In genomic region chr5:98018162-98018561, GRCm38 (mm10) we compare ENCODE assay signal across 13 mouse cellular contexts. TPM values are rescaled to one million over a fixed set of nuclear protein-coding genes. Genes with fewer than 3 reads are reported as not detected.
DNase-seq lines count a peak whose midpoint lies in the region; ATAC-seq and TF ChIP-seq lines count a peak whose summit lies in the region.
"Had no signal": no experiment of that assay in that cellular context is flagged by ENCODE, and none has a peak within 500 bp of the region (broad histone marks: within the 10 kb centered on the region; RNA-seq: fewer than 3 reads in every experiment).

No protein-coding gene starts in this region.

- no peaks in the 10 kb centered on the region for H3K4me1 ChIP-seq in kidney, adult 2 months (ENCODE audit: control insufficient read depth, insufficient read depth, low read length)
- H3K4me1 ChIP-seq in small intestine, adult 2 months (ENCODE audit: control insufficient read depth, insufficient read depth, insufficient read length, low read length), result peaks cover 19% of the 10 kb centered on the region
- H3K4me1 ChIP-seq: embryonic facial prominence, embryonic 15.5 days had no signal

- no peaks in the 10 kb centered on the region for H3K36me3 ChIP-seq in kidney, adult 2 months (ENCODE audit: control insufficient read depth, insufficient read depth, low read length)
- H3K36me3 ChIP-seq in small intestine, adult 2 months (ENCODE audit: control insufficient read depth, insufficient read depth, low read length), result peaks cover 6% of the 10 kb centered on the region

- TF ChIP-seq CTCF in kidney, adult 2 months (conservative IDR thresholded peaks at IDR 0.05; ENCODE audit: insufficient read depth, insufficient read length, low read depth, low read length), result no peak
- no peak for TF ChIP-seq CTCF in small intestine, adult 2 months (IDR thresholded peaks at IDR 0.05; ENCODE audit: extremely low read depth, insufficient read length, insufficient replicate concordance, low read depth, low read length)

- peak overlapping the region; percentile 31; the same call in 1 of the 2 replicates for H3K27ac ChIP-seq in kidney, adult 2 months (ENCODE audit: insufficient read depth, low read depth, low read length)
- peak overlapping the region; percentile 14 for H3K27ac ChIP-seq in small intestine, adult 2 months (ENCODE audit: insufficient read depth, low read depth, low read length)
- H3K27ac ChIP-seq: embryonic facial prominence, embryonic 15.5 days had no signal

- no peak overlapping the region for H3K4me3 ChIP-seq in kidney, adult 2 months (ENCODE audit: insufficient read depth, low read depth, low read length)
- no peak overlapping the region for H3K4me3 ChIP-seq in small intestine, adult 2 months (ENCODE audit: low read depth, low read length)
- H3K4me3 ChIP-seq: embryonic facial prominence, embryonic 15.5 days; heart, embryonic 12.5 days had no signal

- WGBS in kidney, adult 2 months, result 88% methylated on average over 6 of the region's 6 CpGs
- WGBS in small intestine, adult 2 months, result 76% methylated on average over 6 of the region's 6 CpGs

- ATAC-seq in hematopoietic stem cell, adult 5-6 weeks (replicated peaks in 1 of 2; ENCODE audit: insufficient read depth in 1 of 2, low FRiP score in 2 of 2, low TSS enrichment in 1 of 2, low read depth in 1 of 2, poor library complexity in 2 of 2, severe bottlenecking in 2 of 2), result peak; percentile 87 to 88
- no peak for ATAC-seq in frontal cortex, adult (ENCODE audit: low TSS enrichment)
- ATAC-seq: hindbrain, embryonic 16.5 days had no signal

- DNase-seq in kidney, adult 2 months, result no peak
- DNase-seq in kidney, postnatal 14 days, result no peak
- peak; percentile 70 for DNase-seq in CD4-positive, CD25-positive, alpha-beta regulatory T cell, adult 2 months (ENCODE audit: low read depth, low spot score)
- DNase-seq in ovary, postnatal 10 days (ENCODE audit: low spot score), result no peak
- no peak for DNase-seq in cerebellum, postnatal 10 days
- DNase-seq: cerebellum, postnatal 14 days; lung, adult 2 months had no signal

- TF ChIP-seq POLR2A in kidney, adult 2 months (IDR thresholded peaks at IDR 0.05; ENCODE audit: low read depth, low read length), result no peak
- no peak for TF ChIP-seq POLR2A in small intestine, adult 2 months (IDR thresholded peaks at IDR 0.05; ENCODE audit: low read depth, low read length)

- H3K27me3 ChIP-seq in kidney, adult 2 months (replicated peaks; ENCODE audit: control insufficient read depth, insufficient read depth, low read length), result no peaks in the 10 kb centered on the region
- H3K27me3 ChIP-seq in small intestine, adult 2 months (ENCODE audit: control insufficient read depth, insufficient read depth, low read length), result no peaks in the 10 kb centered on the region
- H3K27me3 ChIP-seq: embryonic facial prominence, embryonic 15.5 days; heart, embryonic 12.5 days had no signal

RNA-seq across cellular contexts. Expression of gene Antxr2, which starts 12.7 kb away (rescaled TPM):
- polyA plus RNA-seq in kidney, adult 2 months (2012; rRNA removed), result 2.3 and 2.4 TPM in 2 replicates
- total RNA-seq in hematopoietic stem cell, adult 5-6 weeks (2017), result 23.3 and 27.5 TPM in 2 replicates
- polyA plus RNA-seq in small intestine, adult 2 months (2012; rRNA removed), result 3.2 and 4.7 TPM in 2 replicates
